In the genomic region with DNA sequence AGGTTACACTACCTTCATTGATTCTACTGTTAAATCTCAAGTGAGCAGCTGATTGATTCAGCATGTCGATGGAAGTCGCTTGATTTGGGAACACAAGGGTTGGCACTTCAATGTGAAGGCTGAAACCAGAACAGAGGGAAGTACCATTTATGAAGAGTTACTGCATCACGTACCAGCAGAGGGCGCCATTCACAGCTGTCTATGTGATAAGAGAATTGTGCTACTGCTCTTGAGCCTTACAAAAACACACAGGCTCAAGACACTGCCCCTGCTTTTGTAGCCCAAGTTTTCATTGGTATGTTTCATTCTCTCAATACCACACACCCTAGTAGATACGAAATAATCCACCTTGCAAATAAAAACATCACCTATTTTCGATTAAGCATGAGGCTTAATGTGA, we compare ENCODE assay signal across 9 mouse cellular contexts.
DNase-seq lines count a peak whose midpoint lies in the region; ATAC-seq and TF ChIP-seq lines count a peak whose summit lies in the region.
"Had no signal": no experiment of that assay in that cellular context is flagged by ENCODE, and none has a peak within 500 bp of the region (broad histone marks: within the 10 kb centered on the region; RNA-seq: fewer than 3 reads in every experiment).

No protein-coding gene starts in this region.

- no peaks in the 10 kb centered on the region for H3K36me3 ChIP-seq in ES-E14 (ENCODE audit: control insufficient read depth, insufficient read depth, low read length, poor library complexity, severe bottlenecking)
- no peaks in the 10 kb centered on the region for H3K36me3 ChIP-seq in midbrain, embryonic 14.5 days (ENCODE audit: control insufficient read depth, insufficient read depth, low read length)

- ATAC-seq in midbrain, embryonic 14.5 days (ENCODE audit: low FRiP score, low TSS enrichment) = no peak; the same call in 1 of the 2 replicates
- ATAC-seq in megakaryocyte, adult 5-6 weeks (ENCODE audit: poor library complexity, severe bottlenecking) = no peak

- DNase-seq in 3T3-L1 (ENCODE audit: low read depth, low spot score) (peak; percentile 51), ES-E14 (ENCODE audit: low read depth, low spot score) (peak; percentile 65)
- peak; percentile 40 for DNase-seq in cerebellum, adult 8-10 months
- DNase-seq in frontal cortex, postnatal 36 days (ENCODE audit: low spot score in 2 of 2) = peak; percentile 67 to 72
- DNase-seq in layer of hippocampus, postnatal 10 days (ENCODE audit: low spot score in 2 of 2) = peak; percentile 68 to 77
- DNase-seq in midbrain, embryonic 14.5 days = peak; percentile 83
- DNase-seq in urinary bladder, postnatal 25 days (ENCODE audit: low spot score) = peak; percentile 71

- in situ Hi-C loops in ES-E14 (cut with MboI; ENCODE audit: low sequenced_read_pairs in 2 of 2, unreplicated experiment in 2 of 2) = loop anchor here in 1 of 2 experiments (25.0 kb wide), 1 partner anchor 498 kb away; no protein-coding TSS in a partner anchor

- no peak overlapping the region for H3K27ac ChIP-seq in ES-E14 (ENCODE audit: insufficient read depth, low read depth, low read length, poor library complexity, severe bottlenecking)
- peak overlapping the region; percentile 55 for H3K27ac ChIP-seq in midbrain, embryonic 14.5 days (replicated peaks; ENCODE audit: low read depth, low read length)

- no peaks in the 10 kb centered on the region for H3K27me3 ChIP-seq in midbrain, embryonic 14.5 days (ENCODE audit: control insufficient read depth, insufficient read depth, low read length)

- no peaks in the 10 kb centered on the region for H3K4me1 ChIP-seq in ES-E14 (ENCODE audit: control insufficient read depth in 2 of 2, insufficient read depth in 2 of 2, low read length in 2 of 2, poor library complexity in 1 of 2)
- H3K4me1 ChIP-seq in midbrain, embryonic 14.5 days (ENCODE audit: control insufficient read depth, insufficient read depth, low read length) = 0 out of 2 replicates have a peak, but pooled peaks cover 5% of the 10 kb centered on the region

- no peak overlapping the region for H3K4me2 ChIP-seq in midbrain, embryonic 14.5 days (ENCODE audit: low read length)

- 34% methylated on average over 6 of the region's 6 CpGs for WGBS in midbrain, embryonic 14.5 days

- H3K9ac ChIP-seq in ES-E14 (ENCODE audit: insufficient read depth, low read depth, low read length, poor library complexity, severe bottlenecking) = no peak overlapping the region
- no peak overlapping the region for H3K9ac ChIP-seq in midbrain, embryonic 14.5 days (replicated peaks; ENCODE audit: low read length)

- H3K4me3 ChIP-seq in ES-E14 (ENCODE audit: insufficient read depth in 1 of 2, low read depth in 1 of 2, low read length in 2 of 2, poor library complexity in 1 of 2, severe bottlenecking in 1 of 2) = no peak overlapping the region
- H3K4me3 ChIP-seq in midbrain, embryonic 14.5 days (replicated peaks; ENCODE audit: low read depth, low read length) = no peak overlapping the region
- H3K4me3 ChIP-seq: erythroblast, embryonic 14.5 days had no signal

- no peaks in the 10 kb centered on the region for H3K9me3 ChIP-seq in ES-E14 (ENCODE audit: control insufficient read depth, insufficient read depth, low read depth, low read length)
- H3K9me3 ChIP-seq in midbrain, embryonic 14.5 days (ENCODE audit: control insufficient read depth, low read length) = no peaks in the 10 kb centered on the region

TF ChIP-seq in ES-E14, 5 proteins besides CTCF, POLR2A, EP300 and RAD21:
- no peak for TF ChIP-seq ZNF384 (IDR thresholded peaks at IDR 0.05; ENCODE audit: low read depth, low read length)
- TF ChIP-seq HCFC1 (IDR thresholded peaks at IDR 0.05; ENCODE audit: borderline replicate concordance, insufficient read depth, low read length) = no peak
- TF ChIP-seq ZC3H11A (IDR thresholded peaks at IDR 0.05; ENCODE audit: borderline replicate concordance, low read depth, low read length) = no peak; the same call in 1 of the 2 replicates
- no peak for TF ChIP-seq MAFK (IDR thresholded peaks at IDR 0.05; ENCODE audit: insufficient read depth, low read depth, low read length)
- no peak for TF ChIP-seq CHD2 (IDR thresholded peaks at IDR 0.05; ENCODE audit: low read depth, low read length)
